Mouse (Mus musculus) hindbrain, embryonic 13.5 days (tissue): ENCODE data around the gene Zc3h14. TPM values are rescaled to one million over a fixed set of nuclear protein-coding genes. Genes with fewer than 3 reads are reported as not detected.

Experiments
- ATAC-seq: fragments of 200-750 bp; cut with Nextera tagmentation; 2 replicates; pipeline ENCODE4 v1.8.0; 2017; ENCODE audit warnings: moderate TSS enrichment; ENCODE audit not compliant: low FRiP score
- H3K27ac ChIP-seq: fragments of 300-500 bp; sonication (generic); 2 replicates; pipeline ENCODE4 v1.5.1; 2015; ENCODE audit warnings: inconsistent platforms, mild to moderate bottlenecking, moderate library complexity
- H3K27me3 ChIP-seq: fragments of 300-500 bp; sonication (generic); 2 replicates; pipeline ENCODE4 v1.6.1; 2015; ENCODE audit warnings: mild to moderate bottlenecking, inconsistent platforms
- H3K36me3 ChIP-seq: fragments of 300-500 bp; sonication (generic); 2 replicates; pipeline ENCODE4 v1.6.1; 2015; ENCODE audit warnings: mild to moderate bottlenecking, inconsistent platforms
- H3K4me1 ChIP-seq: fragments of 300-500 bp; sonication (generic); replicated peaks from 2 replicates; pipeline ENCODE4 v1.6.1; 2015; ENCODE audit warnings: inconsistent platforms
- H3K4me2 ChIP-seq: fragments of 300-500 bp; sonication (generic); 2 replicates; pipeline ENCODE4 v1.6.1; 2015; ENCODE audit warnings: inconsistent platforms, mild to moderate bottlenecking, moderate library complexity
- H3K4me3 ChIP-seq: fragments of 300-500 bp; sonication (generic); 2 replicates; pipeline ENCODE4 v1.5.1; 2015; ENCODE audit warnings: mild to moderate bottlenecking, inconsistent platforms
- H3K9ac ChIP-seq: fragments of 300-500 bp; sonication (generic); 2 replicates; pipeline ENCODE4 v1.6.1; 2015; ENCODE audit warnings: mild to moderate bottlenecking, inconsistent platforms
- H3K9me3 ChIP-seq: fragments of 300-500 bp; sonication (generic); 2 replicates; pipeline ENCODE4 v1.6.1; 2016; ENCODE audit warnings: inconsistent platforms
- WGBS: fragments of 180-500 bp; shearing (Covaris S2); methylation state at CpG from one replicate; pipeline ENCODE4 v1.1.7; 2015; 5-methylcytosine and 5-hydroxymethylcytosine counted together
- polyA plus RNA-seq: library from polyadenylated mRNA; unstranded; fragments of >200 nt; fragmentation: Nextera tagmentation; extraction: Ambion mirVana; gene quantifications from 2 replicates; pipeline ENCODE4 v1.2.1, GENCODE M21; 2015

The Zc3h14 gene
- polyA plus RNA-seq, 1 experiment from 2014 or later = 118 TPM

DNA sequence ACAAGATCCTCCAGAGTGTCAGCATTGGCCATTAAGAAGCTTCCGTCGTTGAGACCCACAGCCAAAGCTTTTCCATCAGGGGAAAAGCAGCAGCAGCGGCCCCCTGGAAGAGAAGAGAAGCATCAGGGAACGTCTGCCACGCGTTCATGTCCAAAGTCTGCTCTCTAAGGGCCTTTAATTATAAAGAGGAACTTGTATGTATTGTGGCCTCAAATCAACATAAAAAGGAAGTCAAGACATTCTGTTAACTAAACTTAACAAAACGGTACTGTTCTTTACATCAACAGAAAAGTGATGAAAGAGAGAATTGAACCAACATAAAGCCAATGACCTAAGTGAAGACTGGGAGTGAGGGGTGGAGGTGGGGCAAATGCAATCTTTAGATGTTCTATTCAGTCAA, 84.4 kb downstream of the Zc3h14 start:
- Histone ChIP-seq H3K4me3 (no peak overlapping the region), H3K9me3 (no peaks in the 10 kb centered on the region), H3K4me1 (no peaks in the 10 kb centered on the region), H3K9ac (no peak overlapping the region), H3K27me3 (no peaks in the 10 kb centered on the region), H3K27ac (no peak overlapping the region), H3K4me2 (no peak overlapping the region), H3K36me3 (peaks cover 40% of the 10 kb centered on the region)
- 89% methylated on average over 7 of the region's 7 CpGs for WGBS
- ATAC-seq = no peak

DNA sequence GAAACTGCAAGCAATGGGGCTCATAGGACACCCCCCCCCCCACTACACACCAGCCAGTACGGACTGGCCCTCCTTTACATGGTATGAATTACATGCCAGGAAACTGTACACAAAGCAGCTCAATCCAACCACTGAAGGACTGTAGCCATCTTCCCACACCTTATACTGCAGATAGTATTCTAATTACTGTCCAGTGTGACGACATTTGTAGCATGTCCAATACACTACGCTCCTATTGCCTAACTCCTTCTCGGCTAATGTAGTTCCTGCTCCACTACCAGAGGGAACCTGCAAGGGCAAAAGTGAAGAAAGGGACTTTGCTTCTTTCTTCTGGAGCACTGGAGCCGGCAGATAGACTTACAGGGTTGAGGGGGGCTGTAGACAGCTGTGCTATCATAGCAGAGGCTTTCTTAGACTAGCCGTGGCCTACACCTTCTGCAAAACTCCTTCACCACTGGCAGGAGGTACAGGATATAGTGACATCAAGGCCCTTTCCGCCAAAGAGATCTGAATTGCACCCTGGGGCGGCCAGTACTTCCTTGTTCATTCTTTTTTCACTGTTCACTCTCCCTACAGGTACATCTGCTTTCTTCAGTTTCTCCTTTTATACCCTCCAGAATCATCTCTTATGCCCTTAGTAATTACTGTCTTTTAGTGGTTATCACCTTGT, 86.3 kb downstream of the Zc3h14 start:
- Histone ChIP-seq H3K27me3 (no peaks in the 10 kb centered on the region), H3K9me3 (no peaks in the 10 kb centered on the region), H3K4me2 (no peak overlapping the region), H3K36me3 (peaks cover 52% of the 10 kb centered on the region), H3K9ac (no peak overlapping the region), H3K4me1 (no peaks in the 10 kb centered on the region), H3K27ac (no peak overlapping the region), H3K4me3 (no peak overlapping the region)
- ATAC-seq = no peak
- 92% methylated on average over 8 of the region's 8 CpGs for WGBS

DNA sequence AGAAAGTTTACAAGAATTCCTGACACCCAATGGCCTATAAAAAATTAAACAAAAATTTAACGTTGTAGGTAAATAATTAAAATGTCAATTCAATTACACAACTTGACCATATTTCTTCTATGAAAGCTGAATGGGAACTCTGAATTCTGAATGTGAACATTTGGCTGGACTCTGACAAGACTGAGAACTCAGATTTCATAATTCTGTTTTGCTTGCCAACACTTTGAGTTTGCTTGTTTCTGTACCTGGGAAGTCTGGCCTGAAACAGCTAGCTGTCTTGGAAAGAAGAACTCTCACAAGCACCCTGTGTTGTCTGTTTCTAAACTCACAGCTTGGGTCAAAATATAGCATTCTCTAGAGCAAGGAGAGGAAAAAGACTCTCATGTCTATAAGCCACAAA, 87.1 kb downstream of the Zc3h14 start:
- no peaks in the 10 kb centered on the region for H3K9me3 ChIP-seq
- no peak overlapping the region for H3K4me3 ChIP-seq
- no peak overlapping the region for H3K27ac ChIP-seq
- 95% methylated on average over 1 of the region's 1 CpGs for WGBS
- no peaks in the 10 kb centered on the region for H3K4me1 ChIP-seq
- peaks cover 48% of the 10 kb centered on the region for H3K36me3 ChIP-seq
- no peak for ATAC-seq
- H3K9ac ChIP-seq = no peak overlapping the region
- no peaks in the 10 kb centered on the region for H3K27me3 ChIP-seq
- no peak overlapping the region for H3K4me2 ChIP-seq

DNA sequence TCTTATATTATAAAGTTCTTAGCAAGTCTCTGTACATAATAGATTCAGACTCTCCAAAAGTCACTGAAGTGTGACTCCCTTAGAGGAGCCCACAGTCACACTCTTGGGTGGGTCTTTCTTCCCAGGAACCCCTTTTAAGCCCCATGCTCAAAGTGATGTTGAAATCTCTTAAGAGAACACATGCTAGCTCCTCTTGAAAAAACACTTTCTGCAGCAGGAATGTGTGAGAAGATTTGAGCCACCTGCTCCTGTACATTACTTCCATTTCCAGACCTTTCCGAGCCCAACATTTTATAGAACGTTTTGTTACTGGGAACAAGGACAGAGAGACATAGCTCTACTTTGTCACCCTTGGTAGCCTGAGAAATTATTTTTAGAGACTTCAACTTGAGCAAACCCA, 88.1 kb downstream of the Zc3h14 start:
- H3K4me2 ChIP-seq = no peak overlapping the region
- WGBS = 94% methylated on average over 2 of the region's 2 CpGs
- no peak for ATAC-seq
- peaks cover 40% of the 10 kb centered on the region for H3K36me3 ChIP-seq
- H3K4me1 ChIP-seq = no peaks in the 10 kb centered on the region
- no peak overlapping the region for H3K27ac ChIP-seq
- no peak overlapping the region for H3K9ac ChIP-seq
- H3K4me3 ChIP-seq = no peak overlapping the region
- no peaks in the 10 kb centered on the region for H3K9me3 ChIP-seq
- no peaks in the 10 kb centered on the region for H3K27me3 ChIP-seq

DNA sequence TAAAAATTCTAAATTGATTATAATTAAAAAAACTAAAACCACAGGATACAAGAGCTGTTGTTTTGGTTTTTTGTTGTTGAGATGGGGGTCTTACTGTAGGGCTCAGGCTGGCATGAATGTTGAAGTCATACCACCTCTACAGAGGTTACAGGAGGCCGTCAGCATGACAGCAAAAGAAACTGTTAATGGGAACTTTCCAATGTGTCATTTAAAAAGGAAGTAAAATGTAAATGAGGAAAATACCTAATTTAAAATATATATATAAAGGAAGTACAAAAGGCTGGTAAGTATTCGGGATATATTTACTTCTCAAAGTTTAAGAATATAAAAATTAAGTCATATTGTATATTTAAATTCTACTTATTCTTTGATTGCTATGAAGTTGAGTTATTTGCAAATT, 88.7 kb downstream of the Zc3h14 start:
- Histone ChIP-seq H3K4me3 (no peak overlapping the region), H3K27ac (no peak overlapping the region), H3K4me2 (no peak overlapping the region), H3K9ac (no peak overlapping the region), H3K27me3 (no peaks in the 10 kb centered on the region), H3K9me3 (no peaks in the 10 kb centered on the region), H3K4me1 (no peaks in the 10 kb centered on the region), H3K36me3 (peaks cover 39% of the 10 kb centered on the region)
- no peak for ATAC-seq
- 96% methylated on average over 2 of the region's 2 CpGs for WGBS

Other genes with a start within 250 kb of the Zc3h14 start
- gene Kcnk10, start 168.7 kb upstream of the Zc3h14 start, polyA plus RNA-seq = 39.6 and 43.2 TPM in 2 replicates
- gene Spata7, start 118.8 kb upstream of the Zc3h14 start, polyA plus RNA-seq = 30.4 and 31.3 TPM in 2 replicates
- gene Ptpn21, start 9.6 kb upstream of the Zc3h14 start, polyA plus RNA-seq = 4.3 and 4.7 TPM in 2 replicates
- gene Eml5, start 154.5 kb downstream of the Zc3h14 start, polyA plus RNA-seq = 17.6 and 21.1 TPM in 2 replicates
- 34.1 and 36.0 TPM in 2 replicates for gene Ttc8, start 173.6 kb downstream of the Zc3h14 start, polyA plus RNA-seq